Mouse (Mus musculus): ENCODE results near the gene Nck1. TPM values are rescaled to one million over a fixed set of nuclear protein-coding genes. Genes with fewer than 3 reads are reported as not detected.

Gene Nck1
- total and polyA plus RNA-seq, 3 experiments, result 16.7 to 27.4 (median 25.2) TPM

GRCm38 (mm10) chr9:100471605-100471953 lies 74.4 kb downstream of the Nck1 start:
- Histone ChIP-seq H3K79me2 (replicated peaks; ENCODE audit: control insufficient read depth, extremely low read depth, insufficient read depth, poor library complexity, severe bottlenecking) (no peaks in the 10 kb centered on the region), H3K9ac (ENCODE audit: insufficient read depth, low read depth) (no peak overlapping the region), H3K4me3 (replicated peaks in 1 of 3; ENCODE audit: low read depth in 2 of 3, low read length in 2 of 3, poor library complexity in 1 of 3) (no peak overlapping the region), H3K4me2 (ENCODE audit: insufficient read depth, low read depth, poor library complexity, severe bottlenecking) (no peak overlapping the region), H3K27me3 (replicated peaks) (no peaks in the 10 kb centered on the region), H3K27ac (ENCODE audit: insufficient read depth, low read depth) (no peak overlapping the region), H3K9me3 (replicated peaks; ENCODE audit: low read length) (no peaks in the 10 kb centered on the region), H3K4me1 (ENCODE audit: control insufficient read depth in 1 of 2, insufficient read depth in 2 of 2) (no peaks in the 10 kb centered on the region), H3K36me3 (replicated peaks in 1 of 2; ENCODE audit: control insufficient read depth in 1 of 2, insufficient read depth in 1 of 2, low read length in 1 of 2) (peaks cover 3 to 32% of the 10 kb centered on the region in 2 experiments)
- in situ Hi-C loops (cut with MboI; ENCODE audit: low pct_ligation_motif_present, low pct_unique_long_range_greater_than_20kb, low sequenced_read_pairs), result loop anchor here (25.0 kb wide), 1 partner anchor 441 kb away; no protein-coding TSS in a partner anchor
- no peak for DNase-seq (ENCODE audit: extremely low read depth)
- dilution Hi-C loops (cut with MboI; ENCODE audit: extremely low pct_ligation_motif_present, extremely low pct_unique_long_range_greater_than_20kb, low sequenced_read_pairs), result no loop called here
- TF ChIP-seq CHD1 (IDR thresholded peaks at IDR 0.05; ENCODE audit: low read depth, low read length), result no peak
- TF ChIP-seq MYC (IDR thresholded peaks at IDR 0.05; ENCODE audit: low read depth, low read length), result no peak
- no peak for TF ChIP-seq ZKSCAN1 (IDR thresholded peaks at IDR 0.05; ENCODE audit: borderline replicate concordance, low read depth, low read length)
- no peak for TF ChIP-seq HCFC1 (IDR thresholded peaks at IDR 0.05; ENCODE audit: low read depth, low read length)
- no peak for TF ChIP-seq ZMIZ1 (IDR thresholded peaks at IDR 0.05; ENCODE audit: low read depth, low read length)
- no peak for TF ChIP-seq ZNF384 (IDR thresholded peaks at IDR 0.05; ENCODE audit: low read depth, low read length)
- TF ChIP-seq ZC3H11A (IDR thresholded peaks at IDR 0.05; ENCODE audit: low read depth, low read length), result no peak
- TF ChIP-seq POLR2A (IDR thresholded peaks at IDR 0.05; ENCODE audit: low read depth, low read length), result no peak
- TF ChIP-seq CTCF (conservative IDR thresholded peaks at IDR 0.05 in 1 of 2, IDR thresholded peaks at IDR 0.05 in 1 of 2; ENCODE audit: low read depth in 2 of 2, low read length in 2 of 2), result no peak
- no peak for TF ChIP-seq USF1 (IDR thresholded peaks at IDR 0.05; ENCODE audit: low read depth, low read length)
- TF ChIP-seq IRF4 (IDR thresholded peaks at IDR 0.05; ENCODE audit: low read depth, low read length), result no peak
- TF ChIP-seq ELF1 (IDR thresholded peaks at IDR 0.05; ENCODE audit: low read depth, low read length), result no peak
- no peak for TF ChIP-seq CHD2 (IDR thresholded peaks at IDR 0.05; ENCODE audit: low read length)

DNA sequence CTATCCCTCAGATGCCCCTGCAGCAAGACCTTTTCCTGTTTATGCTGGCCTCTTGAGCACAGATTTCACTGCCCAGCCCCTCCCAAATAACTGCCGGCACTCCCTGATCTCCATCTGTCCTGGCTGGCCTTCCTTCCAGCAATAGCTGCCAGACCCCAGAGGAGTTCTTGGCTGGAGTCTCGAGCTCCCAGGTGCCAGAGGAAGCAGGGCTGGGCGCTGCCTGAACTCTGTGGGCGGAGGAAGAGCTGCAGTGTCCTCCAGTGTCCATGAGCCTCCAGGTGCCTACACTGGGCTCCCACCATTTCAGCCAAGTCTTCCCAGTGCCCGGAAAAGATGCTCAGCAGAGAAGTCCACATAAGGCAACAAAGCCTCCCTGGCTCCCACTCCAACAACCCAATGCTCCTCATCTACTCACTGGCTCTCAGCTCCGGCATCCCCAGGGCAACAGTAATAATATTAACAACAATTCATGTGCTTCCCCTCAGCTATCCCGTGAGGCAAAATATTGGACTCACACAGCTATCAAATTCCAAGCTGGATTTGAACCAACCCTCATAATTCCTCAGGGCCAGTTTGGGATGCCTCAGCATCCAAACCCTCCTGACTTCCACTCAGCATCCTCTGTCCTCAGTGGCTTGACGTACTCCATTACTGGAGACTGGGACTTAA lies 74.9 kb downstream of the Nck1 start:
- H3K4me1 ChIP-seq (ENCODE audit: control insufficient read depth in 1 of 2, insufficient read depth in 2 of 2), result no peaks in the 10 kb centered on the region
- H3K4me2 ChIP-seq (ENCODE audit: insufficient read depth, low read depth, poor library complexity, severe bottlenecking), result no peak overlapping the region
- H3K27ac ChIP-seq (ENCODE audit: insufficient read depth, low read depth), result no peak overlapping the region
- H3K9ac ChIP-seq (ENCODE audit: insufficient read depth, low read depth), result no peak overlapping the region
- DNase-seq (ENCODE audit: extremely low read depth), result no peak
- H3K4me3 ChIP-seq (replicated peaks in 1 of 3; ENCODE audit: low read depth in 2 of 3, low read length in 2 of 3, poor library complexity in 1 of 3), result no peak overlapping the region
- TF ChIP-seq E2F4 (IDR thresholded peaks at IDR 0.05; ENCODE audit: insufficient replicate concordance, low read depth, low read length), result no peak
- no peak for TF ChIP-seq NRF1 (IDR thresholded peaks at IDR 0.05; ENCODE audit: low read depth, low read length)
- no peak for TF ChIP-seq IRF4 (IDR thresholded peaks at IDR 0.05; ENCODE audit: low read depth, low read length)
- in situ Hi-C loops (cut with MboI; ENCODE audit: low pct_ligation_motif_present, low pct_unique_long_range_greater_than_20kb, low sequenced_read_pairs), result loop anchor here (25.0 kb wide), 1 partner anchor 441 kb away; no protein-coding TSS in a partner anchor
- dilution Hi-C loops (cut with MboI; ENCODE audit: extremely low pct_ligation_motif_present, extremely low pct_unique_long_range_greater_than_20kb, low sequenced_read_pairs), result no loop called here
- H3K36me3 ChIP-seq (replicated peaks in 1 of 2; ENCODE audit: control insufficient read depth in 1 of 2, insufficient read depth in 1 of 2, low read length in 1 of 2), result peaks cover 3 to 35% of the 10 kb centered on the region in 2 experiments
- no peaks in the 10 kb centered on the region for H3K9me3 ChIP-seq (replicated peaks; ENCODE audit: low read length)
- H3K79me2 ChIP-seq (replicated peaks; ENCODE audit: control insufficient read depth, extremely low read depth, insufficient read depth, poor library complexity, severe bottlenecking), result no peaks in the 10 kb centered on the region
- H3K27me3 ChIP-seq (replicated peaks), result no peaks in the 10 kb centered on the region
